Mouse (Mus musculus): ENCODE results near the gene Dock2.

GRCm38 (mm10) chr11:34337907-34338306 lies 445.8 kb downstream of the Dock2 start:
- TF ChIP-seq CTCF (IDR thresholded peaks at IDR 0.05; ENCODE audit: extremely low read depth, insufficient read depth, insufficient read length, insufficient replicate concordance) (no peak), POLR2A (IDR thresholded peaks at IDR 0.05; ENCODE audit: low read depth, low read length) (no peak)

Data from spleen, adult 2 months (tissue).